Mouse (Mus musculus): ENCODE results near the gene Yif1a.

Yif1a gene

GRCm38 (mm10) chr19:5087884-5088728 lies at the start of gene Yif1a:
Yif1a (plus strand) TSS chr19:5088538.
- DNase-seq (ENCODE audit: low spot score), result peak; percentile 93

DNA sequence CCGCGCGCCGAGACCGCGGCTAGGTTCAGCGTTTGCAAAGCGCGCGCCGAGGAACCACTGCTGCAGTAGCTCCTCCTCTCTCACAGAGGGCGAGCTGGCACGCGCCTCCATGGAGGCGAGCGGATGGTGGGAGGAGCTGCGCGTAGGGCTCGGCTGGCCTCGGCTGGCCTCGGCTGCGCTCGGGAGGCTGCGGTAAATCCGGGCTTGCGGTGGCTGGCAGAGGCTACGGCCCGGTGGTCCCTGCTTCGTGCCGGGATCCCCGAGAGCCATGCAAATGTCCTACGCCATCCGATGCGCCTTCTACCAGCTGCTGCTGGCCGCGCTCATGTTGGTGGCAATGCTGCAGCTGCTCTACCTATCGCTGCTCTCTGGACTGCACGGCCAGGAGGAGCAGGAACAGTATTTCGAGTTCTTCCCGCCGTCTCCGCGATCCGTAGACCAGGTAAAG lies 49.6 kb upstream of the Yif1a start, which contains the start of the genes B4gat1 and AC124502.3:
TSS of gene B4gat1 (plus strand) at position 118 of the 448 bp plus-strand sequence.
TSS of gene AC124502.3 (plus strand) at position 183 of the 448 bp plus-strand sequence.
- peak; percentile 80 for DNase-seq (ENCODE audit: low spot score)

DNA sequence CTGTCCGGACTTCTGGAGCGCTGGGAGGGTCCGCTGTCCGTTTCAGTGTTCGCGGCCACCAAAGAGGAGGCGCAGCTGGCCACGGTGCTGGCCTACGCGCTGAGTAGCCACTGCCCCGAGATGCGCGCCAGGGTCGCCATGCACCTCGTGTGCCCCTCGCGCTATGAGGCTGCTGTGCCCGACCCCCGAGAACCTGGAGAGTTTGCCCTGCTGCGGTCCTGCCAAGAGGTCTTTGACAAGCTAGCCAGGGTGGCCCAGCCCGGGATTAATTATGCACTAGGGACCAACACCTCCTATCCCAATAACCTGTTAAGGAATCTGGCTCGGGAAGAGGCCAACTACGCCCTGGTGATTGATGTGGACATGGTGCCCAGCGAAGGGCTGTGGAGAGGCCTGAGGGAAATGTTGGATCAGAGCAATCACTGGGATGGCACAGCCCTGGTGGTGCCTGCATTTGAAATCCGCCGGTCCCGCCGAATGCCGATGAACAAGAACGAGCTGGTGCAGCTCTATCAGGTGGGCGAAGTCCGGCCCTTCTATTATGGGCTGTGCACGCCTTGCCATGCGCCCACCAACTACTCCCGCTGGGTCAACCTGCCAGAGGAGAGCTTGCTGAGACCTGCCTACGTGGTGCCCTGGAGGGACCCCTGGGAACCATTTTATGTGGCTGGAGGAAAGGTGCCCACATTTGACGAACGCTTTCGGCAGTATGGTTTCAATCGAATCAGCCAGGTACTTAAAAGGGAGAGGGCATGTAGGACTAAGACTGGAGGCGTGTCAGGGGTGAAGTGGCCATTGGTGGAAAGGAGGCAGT lies 48.8 kb upstream of the Yif1a start:
- DNase-seq (ENCODE audit: low spot score), result no peak

DNA sequence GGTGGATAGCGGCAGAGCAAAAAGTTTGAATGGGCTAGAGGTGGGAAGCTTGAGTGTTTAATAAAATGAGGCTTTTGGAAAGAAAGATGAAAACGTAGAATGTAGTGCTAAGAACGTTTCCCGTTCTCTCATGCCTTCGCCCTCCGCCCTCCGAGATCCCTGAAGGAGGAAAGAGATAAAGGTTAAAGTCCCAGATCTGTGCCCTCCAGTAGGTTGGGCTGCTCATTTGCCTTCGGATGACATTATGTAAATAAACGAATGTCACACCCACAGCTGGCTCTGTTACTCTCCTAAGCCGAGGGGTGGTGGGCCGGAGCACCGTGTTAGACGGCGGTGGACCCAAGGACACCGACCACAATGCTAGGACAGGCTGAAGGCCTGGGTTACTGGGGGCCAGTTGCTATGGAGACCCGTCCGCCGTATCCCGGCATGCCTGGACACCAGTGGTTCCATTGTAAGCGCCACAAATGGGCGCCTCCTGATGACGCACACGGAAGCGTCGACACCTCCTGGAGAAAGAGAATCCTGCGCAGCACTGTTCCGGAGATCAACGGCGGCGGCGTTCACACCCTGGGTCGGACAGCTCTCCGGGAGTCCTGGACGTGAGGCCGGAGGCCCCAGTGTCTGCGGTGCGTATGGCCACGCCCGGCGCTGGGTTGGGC lies 47.3 kb upstream of the Yif1a start, which contains the start of gene Brms1:
TSS of gene Brms1 (plus strand) at position 493 of the 662 bp plus-strand sequence.
- peak; percentile 84 for DNase-seq (ENCODE audit: low spot score)

GRCm38 (mm10) chr19:5041588-5041987 lies 46.8 kb upstream of the Yif1a start:
- DNase-seq (ENCODE audit: low spot score), result no peak

DNA sequence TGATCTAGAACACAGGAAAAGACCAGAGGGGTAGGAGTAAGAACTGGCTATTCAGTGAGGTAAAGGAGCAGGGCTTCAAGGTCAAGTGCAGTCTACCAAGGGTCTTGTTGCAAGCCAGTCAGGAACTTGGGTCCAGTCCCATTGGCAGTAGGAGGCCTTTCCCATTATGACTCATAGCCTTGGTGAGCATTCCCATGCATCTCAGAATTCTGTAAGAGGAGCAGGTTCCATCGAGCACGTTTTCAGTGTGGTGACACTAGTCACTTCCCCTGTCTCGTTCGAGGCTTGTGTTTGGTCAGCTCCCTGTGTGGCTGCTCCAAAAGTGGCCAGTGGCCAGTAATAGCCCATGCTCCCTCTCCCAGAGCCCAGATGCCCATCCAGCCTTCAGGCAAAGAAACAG lies 42.8 kb upstream of the Yif1a start:
- no peak for DNase-seq (ENCODE audit: low spot score)

DNA sequence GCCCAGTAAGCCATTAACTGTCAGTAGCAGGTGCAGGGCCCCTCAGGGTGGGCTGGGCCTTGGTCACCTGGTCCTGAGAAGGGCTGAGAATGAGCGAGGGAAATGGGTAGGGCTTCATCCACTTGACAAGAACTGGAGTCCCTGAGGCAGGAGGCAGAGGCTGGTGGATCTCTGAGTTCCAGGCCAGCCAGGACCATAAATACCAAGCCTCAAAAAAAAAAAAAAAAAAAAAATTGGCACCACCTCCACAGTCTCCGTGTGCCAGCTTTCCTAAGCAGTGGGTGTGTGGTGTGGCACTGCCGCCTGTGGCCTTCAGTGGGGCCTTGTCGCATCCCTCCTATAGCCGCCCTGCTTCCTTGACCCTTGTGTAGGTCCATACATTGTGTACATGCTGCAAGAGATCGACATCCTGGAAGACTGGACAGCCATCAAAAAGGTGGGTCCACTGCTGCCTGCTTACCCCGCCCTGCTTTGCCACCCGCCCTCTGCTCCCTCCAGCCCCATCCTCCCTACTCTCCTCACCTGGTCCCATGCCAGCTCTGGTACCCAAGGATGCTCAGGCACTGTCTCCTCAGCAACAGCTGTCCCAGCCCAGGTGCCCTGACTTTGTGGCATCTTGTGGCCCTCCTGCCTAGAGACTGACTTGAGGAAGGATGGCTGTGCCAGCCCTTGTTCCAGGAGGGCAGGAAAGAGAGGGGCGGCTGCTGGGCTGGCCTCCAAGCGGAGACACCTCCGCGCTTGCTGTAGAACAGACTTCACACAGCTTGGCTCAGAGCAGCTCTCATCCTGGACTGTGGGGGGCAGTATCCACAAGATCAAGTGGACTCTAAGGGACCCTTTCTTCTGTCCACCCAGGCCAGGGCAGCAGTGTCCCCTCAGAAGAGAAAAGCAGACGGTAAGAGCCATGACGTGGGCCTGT lies 39.9 kb upstream of the Yif1a start:
- no peak for DNase-seq (ENCODE audit: low spot score)

GRCm38 (mm10) chr19:5049325-5049724 lies 39.0 kb upstream of the Yif1a start:
- DNase-seq (ENCODE audit: low spot score), result no peak

GRCm38 (mm10) chr19:5050047-5050905 lies 38.1 kb upstream of the Yif1a start, which contains the start of gene Rin1:
Rin1 (plus strand) TSS chr19:5050481.
- peak; percentile 61 for DNase-seq (ENCODE audit: low spot score)

GRCm38 (mm10) chr19:5051031-5051430 lies 37.3 kb upstream of the Yif1a start:
- DNase-seq (ENCODE audit: low spot score), result no peak

- DNase-seq (ENCODE audit: low spot score), result no peak
Observed at GRCm38 (mm10) chr19:5051515-5051914, 36.8 kb upstream of the Yif1a start.

- no peak for DNase-seq (ENCODE audit: low spot score)
Observed at GRCm38 (mm10) chr19:5052166-5052822, 36.0 kb upstream of the Yif1a start.

DNA sequence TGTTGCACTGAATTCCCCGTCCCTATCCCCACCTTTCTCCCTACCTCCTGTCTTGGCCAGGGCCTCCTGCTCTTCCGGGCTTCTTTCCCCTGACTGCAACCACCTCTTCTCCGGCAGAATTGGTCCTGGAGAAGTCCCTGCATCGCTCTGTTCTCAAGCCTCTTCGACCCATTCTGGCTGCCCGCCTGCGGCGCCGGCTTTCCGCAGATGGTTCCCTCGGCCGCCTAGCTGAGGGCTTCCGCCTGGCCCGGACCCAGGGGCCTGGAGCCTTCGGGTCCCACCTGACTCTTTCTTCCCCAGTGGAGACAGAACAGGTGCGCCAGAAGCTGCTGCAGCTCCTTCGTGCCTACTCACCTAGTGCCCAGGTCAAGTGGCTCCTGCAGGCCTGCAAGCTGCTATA lies 35.5 kb upstream of the Yif1a start:
- DNase-seq (ENCODE audit: low spot score), result no peak

- DNase-seq (ENCODE audit: low spot score), result peak; percentile 63
Observed at GRCm38 (mm10) chr19:5053909-5054308, 34.4 kb upstream of the Yif1a start.

DNA sequence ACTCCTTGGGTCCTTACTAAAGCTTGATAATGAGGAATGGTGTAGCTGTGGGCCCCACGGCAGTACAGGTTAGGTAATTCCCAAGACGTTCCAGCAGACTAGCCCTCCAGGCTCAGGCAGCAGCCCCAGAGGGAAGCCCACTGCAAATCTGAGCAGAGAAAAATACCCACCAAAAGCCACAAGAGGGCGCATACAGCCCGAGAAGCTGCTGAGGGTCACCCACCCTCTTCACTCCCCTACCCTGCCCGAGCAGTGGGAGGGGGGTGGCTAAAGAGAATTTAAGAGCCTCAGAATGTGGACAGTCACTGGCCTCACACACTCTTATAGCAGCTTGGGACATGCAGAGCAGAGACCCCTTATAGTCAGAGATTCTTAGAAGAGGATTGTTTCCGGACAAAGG lies 32.1 kb upstream of the Yif1a start:
- no peak for DNase-seq (ENCODE audit: low spot score)

DNA sequence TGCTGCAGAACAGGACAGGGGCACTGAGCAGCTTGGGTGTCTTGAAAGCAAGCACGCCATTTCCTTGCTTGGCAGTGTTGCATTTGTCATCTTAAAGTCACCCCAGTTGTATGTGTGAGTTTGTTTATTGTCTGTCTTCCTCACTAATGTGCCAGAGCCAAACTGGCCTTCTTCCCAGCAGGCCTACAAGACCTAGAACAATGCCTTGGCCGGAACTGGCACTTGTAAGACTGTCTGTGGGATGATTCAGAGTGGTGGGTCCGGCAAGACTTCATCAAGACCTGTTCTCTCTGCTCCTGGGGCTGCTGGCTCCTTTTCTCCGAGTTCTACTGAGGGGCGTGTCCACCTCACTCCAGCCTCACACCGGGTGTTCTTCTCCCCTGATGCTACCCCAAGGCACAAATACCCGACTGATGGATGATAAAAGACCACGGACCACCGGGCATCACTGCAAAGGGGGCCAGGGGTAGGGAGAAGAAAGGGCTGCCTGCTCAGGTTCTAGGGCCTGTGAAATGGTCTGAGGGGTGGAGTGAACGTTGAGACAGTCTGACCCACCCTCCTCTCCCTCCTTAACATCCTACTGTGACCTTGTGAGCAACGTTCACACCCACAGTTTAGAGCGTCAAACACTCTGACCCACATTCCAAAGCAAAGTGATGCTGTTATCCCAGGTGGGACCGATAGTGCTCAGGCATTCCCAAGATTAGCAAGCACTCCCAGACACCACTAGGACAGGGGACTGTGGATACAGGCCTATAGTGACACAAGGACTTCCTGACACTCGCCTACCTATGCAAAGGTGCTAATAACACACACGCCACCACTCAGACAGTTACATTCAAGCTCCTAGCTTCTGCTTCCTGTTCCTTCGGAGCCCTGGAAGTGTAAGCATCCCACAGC lies 30.2 kb upstream of the Yif1a start:
- no peak for DNase-seq (ENCODE audit: low spot score)

GRCm38 (mm10) chr19:5058801-5059771 lies 29.3 kb upstream of the Yif1a start:
- no peak for DNase-seq (ENCODE audit: low spot score)

Data from urinary bladder, postnatal 25 days (tissue).